Mouse (Mus musculus) forebrain, postnatal 0 days (tissue): ENCODE data around the gene Naa16. TPM values are rescaled to one million over a fixed set of nuclear protein-coding genes. Genes with fewer than 3 reads are reported as not detected.

Experiments
- ATAC-seq: fragments of 200-750 bp; cut with Nextera tagmentation; 2 replicates; pipeline ENCODE4 v1.8.0; 2017; ENCODE audit warnings: mild to moderate bottlenecking, moderate library complexity
- DNase-seq: peaks from one replicate; pipeline ENCODE4 v3.0.0-alpha.2; 2015
- H3K27ac ChIP-seq: fragments of 300-500 bp; sonication (generic); 2 replicates; pipeline ENCODE4 v1.5.1; 2014; ENCODE audit warnings: low read depth, mild to moderate bottlenecking, antibody characterized with exemption, low read length, moderate library complexity, mixed read lengths
- H3K27me3 ChIP-seq: fragments of 300-500 bp; sonication (generic); 2 replicates; pipeline ENCODE4 v1.6.1; 2014; ENCODE audit warnings: mild to moderate bottlenecking, low read length, mixed read lengths; ENCODE audit not compliant: insufficient read depth
- H3K36me3 ChIP-seq: fragments of 300-500 bp; sonication (generic); 2 replicates; pipeline ENCODE4 v1.6.1; 2014; ENCODE audit warnings: mild to moderate bottlenecking, moderate library complexity; ENCODE audit not compliant: insufficient read depth
- H3K4me1 ChIP-seq: fragments of 300-500 bp; sonication (generic); 2 replicates; pipeline ENCODE4 v1.6.1; 2014; ENCODE audit warnings: antibody characterized with exemption; ENCODE audit not compliant: insufficient read depth
- H3K4me2 ChIP-seq: fragments of 300-500 bp; sonication (generic); 2 replicates; pipeline ENCODE4 v1.6.1; 2014; ENCODE audit warnings: low read depth, mild to moderate bottlenecking, moderate library complexity
- H3K4me3 ChIP-seq: fragments of 300-500 bp; sonication (generic); 2 replicates; pipeline ENCODE4 v1.5.1; 2014; ENCODE audit warnings: low read depth, low read length, mixed read lengths
- H3K9ac ChIP-seq: fragments of 300-500 bp; sonication (generic); 2 replicates; pipeline ENCODE4 v1.6.1; 2014; ENCODE audit warnings: mild to moderate bottlenecking
- H3K9me3 ChIP-seq: fragments of 300-500 bp; sonication (generic); 2 replicates; pipeline ENCODE4 v1.6.1; 2016; ENCODE audit warnings: low read length
- CTCF ChIP-seq: sonication (generic); IDR thresholded peaks from 2 replicates; pipeline ENCODE4 v1.5.1; 2016; ENCODE audit warnings: antibody characterized with exemption, control low read depth, low read depth
- WGBS: fragments of 180-500 bp; shearing (Covaris S2); extraction: QIAGEN DNeasy Blood & Tissue Kit; methylation state at CpG from one replicate; pipeline ENCODE4 v1.1.7; 2014; 5-methylcytosine and 5-hydroxymethylcytosine counted together
- polyA plus RNA-seq: library from polyadenylated mRNA; unstranded; fragments of >200 nt; fragmentation: Nextera tagmentation; extraction: Ambion mirVana; gene quantifications from 2 replicates; pipeline ENCODE4 v1.2.1, GENCODE M21; 2015
- total RNA-seq: library from RNA; depleted of rRNA; stranded (reverse); fragments of >200 nt; gene quantifications from 2 replicates; pipeline ENCODE4 v1.2.3, GENCODE M21; 2014

Naa16 gene
- total and polyA plus RNA-seq, 2 experiments from 2014 or later = 10.5 to 10.9 TPM

DNA sequence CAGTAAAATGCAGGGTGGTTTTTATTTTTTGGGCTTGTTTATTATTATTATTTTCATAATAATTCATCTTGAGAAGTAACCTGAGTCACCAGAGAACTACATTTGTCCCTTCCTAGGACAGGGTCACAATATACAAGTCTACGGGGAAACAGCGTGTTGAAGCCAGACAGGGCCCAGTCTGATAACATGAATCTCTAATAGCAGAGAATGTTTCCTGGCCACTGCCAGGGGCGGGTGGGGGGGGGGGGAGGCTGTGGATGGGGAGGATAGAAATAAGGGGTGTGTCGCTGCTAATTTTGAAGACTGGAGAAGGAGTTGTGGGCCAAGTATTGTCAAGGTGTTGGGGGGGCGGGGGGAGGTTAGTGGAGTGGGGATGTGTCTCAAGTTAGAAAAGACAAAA is 82.7 kb downstream of the Naa16 start:
- no peak overlapping the region for H3K4me2 ChIP-seq
- TF ChIP-seq CTCF = no peak
- no peak overlapping the region for H3K4me3 ChIP-seq
- WGBS = 56% methylated on average over 5 of the region's 5 CpGs
- H3K27ac ChIP-seq = no peak overlapping the region
- ATAC-seq = no peak
- H3K36me3 ChIP-seq = no peaks in the 10 kb centered on the region
- H3K9me3 ChIP-seq = no peaks in the 10 kb centered on the region
- no peaks in the 10 kb centered on the region for H3K4me1 ChIP-seq
- H3K27me3 ChIP-seq = no peaks in the 10 kb centered on the region
- no peak for DNase-seq
- H3K9ac ChIP-seq = no peak overlapping the region

DNA sequence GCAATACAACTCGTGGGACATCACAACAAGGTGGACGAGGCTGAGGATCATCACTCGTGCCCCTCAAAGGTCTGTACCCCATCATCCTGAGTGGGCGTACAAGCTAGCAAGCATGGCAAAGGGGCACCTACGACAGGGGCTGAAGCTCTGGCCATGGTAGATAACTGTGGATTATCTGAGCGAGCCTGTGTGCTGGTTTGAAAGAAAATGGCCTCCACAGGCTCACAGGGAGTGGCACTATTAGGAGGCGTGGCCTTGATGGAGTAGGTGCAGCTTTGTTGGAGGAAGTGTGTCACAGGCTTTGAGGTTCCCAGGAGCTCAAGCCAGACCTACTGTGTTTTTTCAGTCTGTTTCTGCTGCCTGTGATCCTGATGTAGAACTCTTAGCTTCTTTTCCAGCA is 83.4 kb downstream of the Naa16 start:
- H3K27me3 ChIP-seq = no peaks in the 10 kb centered on the region
- H3K9ac ChIP-seq = no peak overlapping the region
- no peak for TF ChIP-seq CTCF
- no peaks in the 10 kb centered on the region for H3K36me3 ChIP-seq
- H3K9me3 ChIP-seq = no peaks in the 10 kb centered on the region
- 96% methylated on average over 7 of the region's 7 CpGs for WGBS
- no peak overlapping the region for H3K4me2 ChIP-seq
- no peak overlapping the region for H3K4me3 ChIP-seq
- no peak overlapping the region for H3K27ac ChIP-seq
- no peak for ATAC-seq
- H3K4me1 ChIP-seq = no peaks in the 10 kb centered on the region
- no peak for DNase-seq

DNA sequence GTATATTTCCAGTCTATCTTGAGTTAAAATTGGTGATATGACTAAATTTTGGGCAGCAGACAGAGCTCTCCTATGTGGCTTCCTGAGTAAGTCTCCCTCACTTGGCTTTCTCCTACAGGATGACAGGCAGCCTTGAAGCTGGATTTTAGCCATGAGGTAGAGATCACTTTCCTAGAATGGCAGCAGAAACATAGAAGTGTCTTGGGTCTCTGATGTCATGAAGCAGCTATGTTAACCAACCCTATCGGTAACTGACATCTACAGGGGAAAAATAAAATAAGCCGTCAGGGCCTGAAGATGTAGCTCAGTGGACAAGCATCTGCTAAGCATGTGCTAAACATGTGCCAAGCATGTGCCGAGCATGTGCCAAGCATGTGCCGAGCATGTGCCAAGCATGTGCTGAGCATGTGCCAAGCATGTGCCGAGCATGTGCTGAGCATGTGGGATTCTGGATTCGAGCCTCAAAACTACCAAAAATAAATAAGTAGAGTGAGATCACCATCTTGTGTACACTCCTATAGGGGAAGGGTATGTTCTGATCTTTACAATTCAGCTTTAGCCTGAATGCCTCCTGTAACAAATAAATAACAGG is 85.6 kb downstream of the Naa16 start:
- Histone ChIP-seq H3K27ac (no peak overlapping the region), H3K27me3 (no peaks in the 10 kb centered on the region), H3K9ac (no peak overlapping the region), H3K4me1 (no peaks in the 10 kb centered on the region), H3K4me3 (no peak overlapping the region), H3K36me3 (no peaks in the 10 kb centered on the region), H3K9me3 (no peaks in the 10 kb centered on the region), H3K4me2 (no peak overlapping the region)
- DNase-seq (no peak), ATAC-seq (no peak)
- no peak for TF ChIP-seq CTCF
- 81% methylated on average over 6 of the region's 6 CpGs for WGBS

DNA sequence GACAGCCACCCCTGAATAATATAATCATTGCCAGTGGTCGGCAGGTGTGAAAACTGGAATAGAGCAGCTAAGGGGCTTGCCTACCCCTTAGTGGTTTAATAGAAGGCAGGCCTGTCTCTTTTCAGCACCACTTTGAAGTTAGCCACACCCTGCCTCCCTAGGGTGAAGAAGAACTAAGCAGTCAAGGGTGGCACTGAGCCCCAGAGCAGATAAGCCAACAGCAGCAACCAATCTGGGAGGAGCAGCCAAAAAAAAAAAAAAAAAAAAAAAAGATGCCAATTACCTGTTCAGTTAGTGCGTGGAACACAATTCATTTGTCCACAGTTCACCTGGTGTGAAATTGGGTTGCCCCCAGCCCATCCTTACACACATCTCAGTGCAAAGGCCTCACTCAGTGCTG is 87.4 kb downstream of the Naa16 start:
- no peaks in the 10 kb centered on the region for H3K9me3 ChIP-seq
- no peak overlapping the region for H3K4me3 ChIP-seq
- TF ChIP-seq CTCF = no peak
- DNase-seq (no peak), ATAC-seq (no peak)
- WGBS = 82% methylated on average over 2 of the region's 2 CpGs
- H3K27ac ChIP-seq = no peak overlapping the region
- no peaks in the 10 kb centered on the region for H3K4me1 ChIP-seq
- H3K27me3 ChIP-seq = no peaks in the 10 kb centered on the region
- H3K9ac ChIP-seq = no peak overlapping the region
- H3K4me2 ChIP-seq = no peak overlapping the region
- H3K36me3 ChIP-seq = no peaks in the 10 kb centered on the region

DNA sequence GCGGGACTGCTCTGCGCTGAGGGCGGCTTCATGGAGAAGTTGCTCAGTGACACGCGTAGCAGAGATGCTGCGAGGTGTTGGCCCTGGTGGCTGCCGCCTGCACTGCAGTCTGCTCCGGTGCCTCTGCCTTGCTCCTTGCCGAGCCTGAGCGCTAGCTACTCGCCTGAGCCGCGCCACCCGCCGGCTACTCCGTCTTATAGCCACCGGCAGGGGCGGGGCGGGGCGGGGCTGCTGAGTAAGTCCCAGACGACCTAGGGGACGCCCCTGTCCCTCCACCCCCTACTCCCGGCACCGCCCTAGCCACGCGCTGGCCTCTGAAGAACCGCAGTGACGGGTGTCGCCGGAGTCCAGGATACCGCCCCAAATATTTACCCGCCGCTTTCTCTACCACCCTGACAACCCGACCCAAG is 89.1 kb downstream of the Naa16 start, which contains the start of gene Rgcc:
Gene Rgcc (minus strand): TSS at position 180 of the 410 bp plus-strand sequence.
- H3K9me3 ChIP-seq = no peaks in the 10 kb centered on the region
- no peak within 1 kb of the TSS for H3K27ac ChIP-seq
- H3K4me2 ChIP-seq = peak within 1 kb of the TSS; percentile 100
- peak; percentile 93 for DNase-seq
- H3K36me3 ChIP-seq = no peaks in the 10 kb centered on the region
- 0% methylated on average over 32 of the region's 34 CpGs for WGBS
- H3K9ac ChIP-seq = peak within 1 kb of the TSS; percentile 52
- peak within 1 kb of the TSS; percentile 59 for H3K4me3 ChIP-seq
- peak; percentile 95 for TF ChIP-seq CTCF
- H3K27me3 ChIP-seq = no peaks in the 10 kb centered on the region
- no peaks in the 10 kb centered on the region for H3K4me1 ChIP-seq
- peak; percentile 98 for ATAC-seq

DNA sequence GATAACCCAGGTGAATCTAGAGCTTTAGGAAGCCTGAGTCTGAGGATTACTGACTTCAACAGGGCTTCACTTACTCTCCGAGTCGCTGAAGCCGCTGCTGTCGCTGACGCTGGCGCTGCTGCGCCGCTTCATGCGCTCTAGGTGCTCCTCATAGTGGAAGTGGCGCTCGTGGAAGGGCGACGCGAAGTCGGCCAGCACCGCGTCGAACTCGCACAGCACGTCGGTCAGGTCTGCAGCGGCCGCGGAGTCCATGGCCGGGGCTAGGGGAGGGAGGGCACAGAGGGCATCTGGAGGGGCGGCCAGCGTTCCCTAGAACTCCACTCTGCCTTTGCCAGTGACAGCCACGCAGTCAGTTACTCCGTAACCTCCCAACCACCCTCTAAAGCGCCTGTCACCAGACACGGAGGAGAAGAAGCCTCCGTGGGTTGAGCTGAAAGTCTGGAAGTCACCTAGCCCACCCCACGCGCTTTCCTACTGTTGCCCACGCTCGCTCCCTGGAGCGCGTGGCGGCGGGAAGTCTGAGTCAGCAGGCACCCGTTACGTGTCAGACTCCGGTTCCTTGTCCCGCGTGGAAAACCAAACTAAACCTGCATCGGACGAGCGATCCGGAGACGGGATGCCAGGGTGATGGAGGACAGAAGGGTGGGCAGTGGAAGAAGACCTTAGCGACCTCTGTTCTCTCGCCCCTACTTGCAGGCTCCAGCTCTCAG is 89.8 kb downstream of the Naa16 start:
- Histone ChIP-seq H3K9ac (peak overlapping the region; percentile 52), H3K36me3 (no peaks in the 10 kb centered on the region), H3K4me1 (no peaks in the 10 kb centered on the region), H3K27ac (no peak overlapping the region), H3K9me3 (no peaks in the 10 kb centered on the region), H3K4me2 (peak overlapping the region; percentile 100), H3K27me3 (no peaks in the 10 kb centered on the region), H3K4me3 (peak overlapping the region; percentile 59)
- DNase-seq = peak; percentile 66
- TF ChIP-seq CTCF = no peak
- peak; percentile 58 for ATAC-seq
- WGBS = 2% methylated on average over 52 of the region's 52 CpGs

DNA sequence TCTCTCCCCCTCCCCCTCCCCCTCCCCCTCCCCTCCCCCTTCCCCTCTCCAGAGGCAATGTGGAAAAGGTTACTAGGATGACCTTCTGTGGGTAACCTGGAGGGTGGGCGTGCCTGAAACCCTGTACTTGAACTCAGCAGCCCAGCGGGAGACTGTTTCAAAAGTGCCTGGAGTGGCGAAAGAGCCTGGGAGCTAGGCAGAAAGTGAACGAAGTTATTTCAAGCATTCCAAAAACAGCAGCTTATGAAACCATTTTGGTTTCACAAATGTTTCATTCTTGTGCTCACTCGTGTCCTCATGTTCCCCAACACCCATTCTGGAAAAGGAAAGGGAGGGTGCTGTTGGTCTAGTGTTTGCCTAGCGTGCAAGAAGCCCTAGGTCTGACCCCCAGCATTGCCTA is 90.8 kb downstream of the Naa16 start:
- no peak for ATAC-seq

More for the DNA sequence above, 90.8 kb downstream of the Naa16 start:
- no peaks in the 10 kb centered on the region for H3K9me3 ChIP-seq
- no peaks in the 10 kb centered on the region for H3K4me1 ChIP-seq
- peak overlapping the region; percentile 59 for H3K4me3 ChIP-seq
- no peaks in the 10 kb centered on the region for H3K27me3 ChIP-seq
- peak overlapping the region; percentile 100 for H3K4me2 ChIP-seq
- H3K9ac ChIP-seq = no peak overlapping the region
- TF ChIP-seq CTCF = no peak
- 9% methylated on average over 6 of the region's 6 CpGs for WGBS
- H3K27ac ChIP-seq = no peak overlapping the region
- H3K36me3 ChIP-seq = no peaks in the 10 kb centered on the region
- no peak for DNase-seq
